Mouse (Mus musculus) embryo, embryonic 9.5 days (tissue): ENCODE measurements around the gene Gm9945.

Experiments
- DNase-seq: peaks from one replicate; pipeline ENCODE4 v3.0.0-alpha.2; 2017; ENCODE audit errors: extremely low spot score

Gm9945 gene

GRCm38 (mm10) chr11:53522930-53523329, 43.0 kb downstream of the Gm9945 start:
- no peak for DNase-seq

- no peak for DNase-seq
Observed at GRCm38 (mm10) chr11:53523545-53524405, 43.8 kb downstream of the Gm9945 start.

- DNase-seq = peak; percentile 24
Observed at GRCm38 (mm10) chr11:53524905-53525304, 44.9 kb downstream of the Gm9945 start.

- peak; percentile 63 for DNase-seq
Observed at GRCm38 (mm10) chr11:53525461-53525860, 45.5 kb downstream of the Gm9945 start.

- DNase-seq = no peak
Observed at GRCm38 (mm10) chr11:53528397-53529252, 48.7 kb downstream of the Gm9945 start.

- DNase-seq = no peak
Observed at GRCm38 (mm10) chr11:53529253-53529557, 49.2 kb downstream of the Gm9945 start.

- DNase-seq = no peak
Observed at GRCm38 (mm10) chr11:53530001-53530400, 50.0 kb downstream of the Gm9945 start.
